ENCODE assay signal across 8 mouse cellular contexts in genomic region chr13:117219871-117220500, GRCm38 (mm10). TPM values are rescaled to one million over a fixed set of nuclear protein-coding genes. Genes with fewer than 3 reads are reported as not detected.
DNase-seq lines count a peak whose midpoint lies in the region; ATAC-seq and TF ChIP-seq lines count a peak whose summit lies in the region.

No protein-coding gene starts in this region.

- peaks cover 3% of the 10 kb centered on the region; the same call in 1 of the 2 replicates for H3K4me1 ChIP-seq in lung, adult 2 months (ENCODE audit: control insufficient read depth, insufficient read depth, low read length)
- H3K4me1 ChIP-seq in embryonic facial prominence, embryonic 13.5 days = peaks cover 33% of the 10 kb centered on the region
- H3K4me1 ChIP-seq in intestine, embryonic 14.5 days (replicated peaks; ENCODE audit: control insufficient read depth, insufficient read depth, low read length) = peaks cover 4% of the 10 kb centered on the region; the same call in 1 of the 2 replicates

- H3K79me2 ChIP-seq in myocyte (ENCODE audit: control insufficient read depth, insufficient read depth) = no peaks in the 10 kb centered on the region

- 16% methylated on average over 16 of the region's 16 CpGs for WGBS in lung, adult 2 months
- WGBS in embryonic facial prominence, embryonic 13.5 days = 7% methylated on average over 16 of the region's 16 CpGs
- WGBS in intestine, embryonic 14.5 days = 12% methylated on average over 16 of the region's 16 CpGs

- no peaks in the 10 kb centered on the region for H3K36me3 ChIP-seq in embryonic facial prominence, embryonic 13.5 days
- H3K36me3 ChIP-seq in intestine, embryonic 14.5 days (ENCODE audit: control insufficient read depth, insufficient read depth, low read length) = no peaks in the 10 kb centered on the region
- no peaks in the 10 kb centered on the region for H3K36me3 ChIP-seq in myocyte (ENCODE audit: control insufficient read depth, insufficient read depth)

- H3K9me3 ChIP-seq in embryonic facial prominence, embryonic 13.5 days = no peaks in the 10 kb centered on the region
- no peaks in the 10 kb centered on the region for H3K9me3 ChIP-seq in intestine, embryonic 14.5 days (ENCODE audit: control insufficient read depth, low read length)

- peak overlapping the region; percentile 93 for H3ac ChIP-seq in myocyte (ENCODE audit: control insufficient read depth, insufficient read length)

- no peak for TF ChIP-seq POLR2A in lung, adult 2 months (IDR thresholded peaks at IDR 0.05; ENCODE audit: borderline replicate concordance, extremely low read depth, low read depth, low read length)
- TF ChIP-seq POLR2A in myocyte (IDR thresholded peaks at IDR 0.05; ENCODE audit: insufficient read length, low read depth) = no peak

- peak overlapping the region; percentile 66 for H3K4me3 ChIP-seq in lung, adult 2 months (replicated peaks; ENCODE audit: extremely low read depth, low read depth, low read length)
- peak overlapping the region; percentile 74 for H3K4me3 ChIP-seq in embryonic facial prominence, embryonic 13.5 days
- peak overlapping the region; percentile 50 for H3K4me3 ChIP-seq in intestine, embryonic 14.5 days (ENCODE audit: low read depth, low read length)
- peak overlapping the region; percentile 28 for H3K4me3 ChIP-seq in myocyte

- DNase-seq in lung, adult 2 months = no peak
- no peak for DNase-seq in lung, postnatal 4 days
- DNase-seq in intestine, embryonic 14.5 days (ENCODE audit: low spot score) = no peak
- no peak for DNase-seq in urinary bladder, postnatal 10 days (ENCODE audit: low spot score)
- no peak for DNase-seq in thymus, postnatal 25 days
- no peak for DNase-seq in right cerebral cortex, postnatal 14 days

- H3K9ac ChIP-seq in embryonic facial prominence, embryonic 13.5 days = peak overlapping the region; percentile 84
- no peak overlapping the region for H3K9ac ChIP-seq in intestine, embryonic 14.5 days (ENCODE audit: low read length)

- peak overlapping the region; percentile 86 for H3K4me2 ChIP-seq in embryonic facial prominence, embryonic 13.5 days
- H3K4me2 ChIP-seq in intestine, embryonic 14.5 days (ENCODE audit: low read length) = peak overlapping the region; percentile 83
- H3K4me2 ChIP-seq in myocyte (ENCODE audit: low read depth) = peak overlapping the region; percentile 64

- no peak for TF ChIP-seq CTCF in lung, adult 2 months (IDR thresholded peaks at IDR 0.05; ENCODE audit: insufficient read depth, low read length)

- H3K27me3 ChIP-seq in embryonic facial prominence, embryonic 13.5 days = peaks cover 6% of the 10 kb centered on the region; the same call in 1 of the 2 replicates
- H3K27me3 ChIP-seq in intestine, embryonic 14.5 days (replicated peaks; ENCODE audit: control insufficient read depth, insufficient read depth, low read length) = peaks cover 28% of the 10 kb centered on the region
- no peaks in the 10 kb centered on the region for H3K27me3 ChIP-seq in myocyte (ENCODE audit: control insufficient read depth, insufficient read depth, insufficient read length)

- peak overlapping the region; percentile 83; the same call in 1 of the 2 replicates for H3K27ac ChIP-seq in embryonic facial prominence, embryonic 13.5 days
- no peak overlapping the region for H3K27ac ChIP-seq in intestine, embryonic 14.5 days (ENCODE audit: low read depth)

- ATAC-seq in embryonic facial prominence, embryonic 13.5 days (ENCODE audit: insufficient number of reproducible peaks, insufficient read depth, low FRiP score, low TSS enrichment, low read depth) = no peak
- ATAC-seq in intestine, embryonic 14.5 days (replicated peaks; ENCODE audit: low FRiP score, low TSS enrichment, low read depth) = no peak

TF ChIP-seq in myocyte, 11 proteins besides CTCF, POLR2A, EP300 and RAD21:
- no peak for TF ChIP-seq MYOG (IDR thresholded peaks at IDR 0.05; ENCODE audit: control insufficient read depth in 1 of 3, insufficient read depth in 1 of 3, insufficient read length in 2 of 3, low read depth in 2 of 3)
- no peak for TF ChIP-seq TCF3 (IDR thresholded peaks at IDR 0.05; ENCODE audit: insufficient read length, low read depth)
- TF ChIP-seq MYOD1 (IDR thresholded peaks at IDR 0.05; ENCODE audit: control insufficient read depth in 1 of 3, insufficient read length in 2 of 3, low read depth in 2 of 3) = no peak
- TF ChIP-seq TCF12 (IDR thresholded peaks at IDR 0.05; ENCODE audit: insufficient read depth, poor library complexity, severe bottlenecking) = no peak
- no peak for TF ChIP-seq SRF (IDR thresholded peaks at IDR 0.05; ENCODE audit: control insufficient read depth, insufficient read length, low read depth)
- TF ChIP-seq MAX (IDR thresholded peaks at IDR 0.05; ENCODE audit: low read depth) = no peak
- TF ChIP-seq REST (IDR thresholded peaks at IDR 0.05; ENCODE audit: insufficient read depth, insufficient read length) = no peak
- TF ChIP-seq POLR2AphosphoS2 (IDR thresholded peaks at IDR 0.05; ENCODE audit: insufficient read length, low read depth) = no peak
- TF ChIP-seq CEBPB (IDR thresholded peaks at IDR 0.05; ENCODE audit: insufficient read depth, poor library complexity, severe bottlenecking) = no peak
- TF ChIP-seq E2F4 (IDR thresholded peaks at IDR 0.05; ENCODE audit: insufficient read depth) = no peak
- no peak for TF ChIP-seq USF1 (IDR thresholded peaks at IDR 0.05; ENCODE audit: low read depth)

RNA-seq across cellular contexts. Expression of gene Gm17509, which starts 0.9 kb away (rescaled TPM):
- polyA plus RNA-seq in lung, adult 2 months (2012; rRNA removed) = 0.11 and 0.12 TPM in 2 replicates
- 0.37 and 0.43 TPM in 2 replicates for polyA plus RNA-seq in embryonic facial prominence, embryonic 13.5 days (2015; fragmentation: Nextera tagmentation; extraction: Ambion mirVana)
- not detected in 2 replicates for polyA plus RNA-seq in intestine, embryonic 14.5 days (2014; fragmentation: Nextera tagmentation; extraction: Ambion mirVana)
- polyA plus RNA-seq in myocyte (2012; fragmentation: generic; extraction: Trizol) = 0.02 TPM

RNA-seq across cellular contexts. Expression of gene Emb, which starts 11.7 kb away (rescaled TPM):
- polyA plus RNA-seq in lung, adult 2 months (2012; rRNA removed) = 60.5 and 63.4 TPM in 2 replicates
- 46.3 and 54.7 TPM in 2 replicates for polyA plus RNA-seq in embryonic facial prominence, embryonic 13.5 days (2015; fragmentation: Nextera tagmentation; extraction: Ambion mirVana)
- polyA plus RNA-seq in intestine, embryonic 14.5 days (2014; fragmentation: Nextera tagmentation; extraction: Ambion mirVana) = 8.9 and 11.3 TPM in 2 replicates
- 6.2 TPM for polyA plus RNA-seq in myocyte (2012; fragmentation: generic; extraction: Trizol)
